Comparison of ENCODE assay signal across 8 mouse cellular contexts in the genomic region with DNA sequence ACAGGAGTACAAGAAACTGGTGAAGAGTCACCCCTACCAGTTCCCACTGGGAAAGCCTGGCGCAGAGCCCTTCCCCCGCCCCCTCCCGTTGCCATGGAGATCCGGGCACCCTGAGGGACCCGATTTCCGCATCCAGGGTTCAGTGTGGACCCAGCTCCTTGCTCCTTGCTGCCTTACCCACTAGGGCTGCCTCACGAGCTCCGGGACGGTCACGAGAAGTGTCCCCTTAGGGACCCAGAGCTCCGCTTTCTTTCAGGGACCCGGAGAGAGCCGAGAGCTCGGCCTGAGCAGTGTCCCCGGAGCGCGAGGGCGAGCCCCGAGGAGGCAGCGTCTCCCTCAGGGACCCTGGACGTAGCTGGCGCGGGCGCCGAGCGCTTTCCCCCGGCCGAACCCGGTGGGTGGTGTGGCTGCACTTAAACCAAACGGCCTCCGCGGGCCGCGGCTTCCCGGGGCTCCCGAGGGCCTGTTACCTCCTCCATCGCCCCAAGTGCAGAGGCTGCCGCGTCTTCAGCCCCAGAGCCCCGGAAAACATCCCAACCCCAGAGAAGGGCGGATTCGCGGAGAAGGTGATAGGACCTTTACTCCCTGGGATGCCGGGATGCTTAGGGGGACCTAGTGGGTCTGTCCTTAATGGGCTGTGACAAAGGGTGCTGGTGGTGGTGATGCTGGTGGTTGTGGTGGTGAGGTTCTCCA. TPM values are rescaled to one million over a fixed set of nuclear protein-coding genes. Genes with fewer than 3 reads are reported as not detected.
DNase-seq lines count a peak whose midpoint lies in the region; ATAC-seq and TF ChIP-seq lines count a peak whose summit lies in the region.

Gene Nsun7, plus strand, starts transcription at position 142 of the 693 bp plus-strand sequence.

- H3K36me3 ChIP-seq in forebrain, embryonic 13.5 days (ENCODE audit: poor library complexity, severe bottlenecking): no peaks in the 10 kb centered on the region
- H3K36me3 ChIP-seq in heart, postnatal 0 days (replicated peaks; ENCODE audit: control insufficient read depth, insufficient read depth, low read length): no peaks in the 10 kb centered on the region
- H3K36me3 ChIP-seq in liver, embryonic 16.5 days (ENCODE audit: control insufficient read depth, insufficient read depth): no peaks in the 10 kb centered on the region
- H3K36me3 ChIP-seq in neural tube, embryonic 12.5 days: no peaks in the 10 kb centered on the region

- no peak for TF ChIP-seq EP300 in heart, postnatal 0 days (IDR thresholded peaks at IDR 0.05; ENCODE audit: low read depth)

- H3K9me3 ChIP-seq in forebrain, embryonic 13.5 days (replicated peaks): no peaks in the 10 kb centered on the region
- no peaks in the 10 kb centered on the region for H3K9me3 ChIP-seq in heart, postnatal 0 days (replicated peaks; ENCODE audit: control insufficient read depth, low read length)
- no peaks in the 10 kb centered on the region for H3K9me3 ChIP-seq in liver, embryonic 16.5 days (replicated peaks; ENCODE audit: control insufficient read depth, low read length)
- no peaks in the 10 kb centered on the region for H3K9me3 ChIP-seq in neural tube, embryonic 12.5 days

- peak within 1 kb of the TSS; percentile 83 for H3K9ac ChIP-seq in forebrain, embryonic 13.5 days
- peak within 1 kb of the TSS; percentile 49; the same call in 1 of the 2 replicates for H3K9ac ChIP-seq in heart, postnatal 0 days (replicated peaks; ENCODE audit: low read depth, low read length)
- H3K9ac ChIP-seq in liver, embryonic 16.5 days (ENCODE audit: low read depth, low read length): peak within 1 kb of the TSS; percentile 1; the same call in 1 of the 2 replicates
- peak within 1 kb of the TSS; percentile 73 for H3K9ac ChIP-seq in neural tube, embryonic 12.5 days

- TF ChIP-seq CTCF in heart, postnatal 0 days (IDR thresholded peaks at IDR 0.05; ENCODE audit: low read depth): no peak

- peaks cover 5% of the 10 kb centered on the region; the same call in 1 of the 2 replicates for H3K4me1 ChIP-seq in forebrain, embryonic 13.5 days
- H3K4me1 ChIP-seq in heart, postnatal 0 days (ENCODE audit: control insufficient read depth, insufficient read depth): no peaks in the 10 kb centered on the region
- H3K4me1 ChIP-seq in liver, embryonic 16.5 days (ENCODE audit: control insufficient read depth, low read depth, low read length): no peaks in the 10 kb centered on the region; the same call in 1 of the 2 replicates
- 0 out of 2 replicates have a peak, but pooled peaks cover 6% of the 10 kb centered on the region for H3K4me1 ChIP-seq in neural tube, embryonic 12.5 days

- peak; percentile 60 for DNase-seq in CD4-positive, CD25-positive, alpha-beta regulatory T cell, adult 2 months (ENCODE audit: low read depth, low spot score)
- peak; percentile 37 for DNase-seq in brain, embryonic 18.5 days (ENCODE audit: low read depth, low spot score)
- DNase-seq in heart, postnatal 0 days (ENCODE audit: low spot score): peak; percentile 24
- DNase-seq in kidney, postnatal 36 days: peak; percentile 88 to 90
- DNase-seq in thymus, adult 18-20 months: peak; percentile 35 to 41

- ATAC-seq in forebrain, embryonic 13.5 days: peak; percentile 94
- ATAC-seq in heart, postnatal 0 days (ENCODE audit: insufficient read depth, low read depth): peak; percentile 75
- no peak for ATAC-seq in liver, embryonic 16.5 days (ENCODE audit: low read depth)
- ATAC-seq in neural tube, embryonic 12.5 days (ENCODE audit: low FRiP score, low read depth): peak; percentile 91

- H3K27ac ChIP-seq in forebrain, embryonic 13.5 days: peak within 1 kb of the TSS; percentile 54
- no peak within 1 kb of the TSS for H3K27ac ChIP-seq in heart, postnatal 0 days (ENCODE audit: low read depth)
- H3K27ac ChIP-seq in liver, embryonic 16.5 days (ENCODE audit: low read length): no peak within 1 kb of the TSS
- H3K27ac ChIP-seq in neural tube, embryonic 12.5 days: no peak within 1 kb of the TSS

- WGBS in forebrain, embryonic 13.5 days: 1% methylated on average over 42 of the region's 44 CpGs
- 3% methylated on average over 44 of the region's 44 CpGs for WGBS in heart, postnatal 0 days
- 2% methylated on average over 44 of the region's 44 CpGs for WGBS in liver, embryonic 16.5 days (ENCODE audit: insufficient replicate concordance)
- under 1% methylated on average over 44 of the region's 44 CpGs for WGBS in neural tube, embryonic 12.5 days

- H3K4me3 ChIP-seq in forebrain, embryonic 13.5 days: peak within 1 kb of the TSS; percentile 67
- peak within 1 kb of the TSS; percentile 59 for H3K4me3 ChIP-seq in heart, postnatal 0 days (ENCODE audit: low read depth, low read length)
- peak within 1 kb of the TSS; percentile 41 for H3K4me3 ChIP-seq in liver, embryonic 16.5 days (ENCODE audit: low read depth, low read length)
- peak within 1 kb of the TSS; percentile 62 for H3K4me3 ChIP-seq in neural tube, embryonic 12.5 days

- H3K4me2 ChIP-seq in forebrain, embryonic 13.5 days: peak within 1 kb of the TSS; percentile 82
- H3K4me2 ChIP-seq in heart, postnatal 0 days (ENCODE audit: low read depth, low read length): peak within 1 kb of the TSS; percentile 77
- peak within 1 kb of the TSS; percentile 56 for H3K4me2 ChIP-seq in liver, embryonic 16.5 days (ENCODE audit: low read depth, low read length)
- peak within 1 kb of the TSS; percentile 94 for H3K4me2 ChIP-seq in neural tube, embryonic 12.5 days (replicated peaks)

- no peaks in the 10 kb centered on the region for H3K27me3 ChIP-seq in forebrain, embryonic 13.5 days
- H3K27me3 ChIP-seq in heart, postnatal 0 days (ENCODE audit: control insufficient read depth, insufficient read depth, low read length): 0 out of 2 replicates have a peak, but pooled peaks cover 3% of the 10 kb centered on the region
- H3K27me3 ChIP-seq in liver, embryonic 16.5 days (ENCODE audit: control insufficient read depth, insufficient read depth, low read depth, low read length): peaks cover 4% of the 10 kb centered on the region
- H3K27me3 ChIP-seq in neural tube, embryonic 12.5 days (replicated peaks): no peaks in the 10 kb centered on the region

RNA-seq across cellular contexts. Expression of gene Nsun7, which starts in this region (rescaled TPM):
- 1.5 and 1.9 TPM in 2 replicates for polyA plus RNA-seq in forebrain, embryonic 13.5 days (2015; fragmentation: Nextera tagmentation; extraction: Ambion mirVana)
- total RNA-seq in heart, postnatal 0 days (2014; rRNA removed; ENCODE audit: low replicate concordance): not detected in 2 replicates
- 0.05 and 0.07 TPM in 2 replicates for polyA plus RNA-seq in heart, postnatal 0 days (2015; fragmentation: Nextera tagmentation; extraction: Ambion mirVana)
- polyA plus RNA-seq in liver, embryonic 16.5 days (2015; fragmentation: Nextera tagmentation; extraction: Ambion mirVana): 0.04 TPM in 1 of 2 replicates, not detected in the other
- 0.88 and 1.0 TPM in 2 replicates for polyA plus RNA-seq in neural tube, embryonic 12.5 days (2016; fragmentation: Nextera tagmentation; extraction: Ambion mirVana)

Comparison
In these comparisons a context has a peak if more than half of its experiments do, and no peak if none do; other contexts are left out.
1. Peak in DNase-seq, ATAC-seq, H3K4me3 ChIP-seq, H3K9ac ChIP-seq and H3K4me2 ChIP-seq in heart, postnatal 0 days; RNA of the gene not detected or under 1 TPM.
2. DNase-seq: peak in every context shown above with its lines; median percentile 89 in kidney, postnatal 36 days; 60 in CD4-positive, CD25-positive, alpha-beta regulatory T cell, adult 2 months; 38 in thymus, adult 18-20 months; 37 in brain, embryonic 18.5 days; 24 in heart, postnatal 0 days.
3. H3K9ac ChIP-seq: peak in every context shown above with its lines; median percentile 83 in forebrain, embryonic 13.5 days; 73 in neural tube, embryonic 12.5 days; 49 in heart, postnatal 0 days; 1 in liver, embryonic 16.5 days.